Mouse (Mus musculus) bone marrow macrophage, adult 2 months (primary cell): ENCODE results near the gene Csrp1.

Experiments used
- CTCF ChIP-seq: IDR thresholded peaks from 2 replicates; pipeline ENCODE4 v1.5.1; 2012; ENCODE audit warnings: low read depth, mild to moderate bottlenecking, low read length, moderate library complexity
- POLR2A ChIP-seq: IDR thresholded peaks from 2 replicates; pipeline ENCODE4 v1.6.1; 2012; ENCODE audit warnings: mild to moderate bottlenecking, low read depth, low read length, borderline replicate concordance

DNA sequence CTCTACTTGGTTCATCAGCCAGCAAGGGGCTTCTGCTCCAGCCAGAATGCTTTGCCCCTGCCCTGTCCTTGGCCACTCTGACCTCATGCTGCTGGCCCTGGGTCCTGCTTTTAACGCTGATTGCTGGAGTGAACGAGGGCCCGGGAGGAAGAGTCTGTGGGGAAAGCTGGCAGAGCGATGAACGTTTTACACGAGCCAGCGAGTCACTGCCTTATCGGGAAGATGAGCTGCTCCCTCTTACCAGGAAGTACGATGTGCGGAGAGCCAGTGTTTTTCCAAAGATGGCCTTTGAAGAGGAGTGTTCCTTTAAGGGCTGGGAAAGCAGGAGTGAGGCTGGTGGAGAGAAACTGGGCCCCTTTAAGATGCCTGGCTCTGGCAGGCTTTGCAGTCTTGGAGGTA is 28.4 kb upstream of the Csrp1 start:
- TF ChIP-seq POLR2A (no peak), CTCF (no peak)
